Mouse (Mus musculus): ENCODE measurements around the gene Bach1. TPM values are rescaled to one million over a fixed set of nuclear protein-coding genes. Genes with fewer than 3 reads are reported as not detected.

Bach1 gene
- polyA plus RNA-seq, 1 experiment from 2014 or later: 14.4 TPM

- Histone ChIP-seq H3K36me3 (replicated peaks) (no peaks in the 10 kb centered on the region), H3K4me3 (no peak overlapping the region), H3K27me3 (replicated peaks; ENCODE audit: low read depth, poor library complexity, severe bottlenecking) (no peaks in the 10 kb centered on the region), H3K4me1 (peaks cover 5% of the 10 kb centered on the region; the same call in 1 of the 2 replicates), H3K9me3 (no peaks in the 10 kb centered on the region), H3K27ac (replicated peaks) (no peak overlapping the region)
- no peak for DNase-seq (ENCODE audit: low spot score)
- WGBS: 90% methylated on average over 19 of the region's 19 CpGs
Observed at GRCm38 (mm10) chr16:87665752-87666619, 32.8 kb upstream of the Bach1 start.

GRCm38 (mm10) chr16:87666620-87667004 is 32.1 kb upstream of the Bach1 start:
- H3K27me3 ChIP-seq (replicated peaks; ENCODE audit: low read depth, poor library complexity, severe bottlenecking): no peaks in the 10 kb centered on the region
- H3K9me3 ChIP-seq: no peaks in the 10 kb centered on the region
- WGBS: 87% methylated on average over 4 of the region's 4 CpGs
- no peak overlapping the region for H3K27ac ChIP-seq (replicated peaks)
- H3K4me1 ChIP-seq: 0 out of 2 replicates have a peak, but pooled peaks cover 1% of the 10 kb centered on the region
- DNase-seq (ENCODE audit: low spot score): no peak
- no peaks in the 10 kb centered on the region for H3K36me3 ChIP-seq (replicated peaks)
- no peak overlapping the region for H3K4me3 ChIP-seq

GRCm38 (mm10) chr16:87668002-87668401 is 30.7 kb upstream of the Bach1 start:
- Histone ChIP-seq H3K4me3 (no peak overlapping the region), H3K27me3 (replicated peaks; ENCODE audit: low read depth, poor library complexity, severe bottlenecking) (no peaks in the 10 kb centered on the region), H3K36me3 (replicated peaks) (no peaks in the 10 kb centered on the region), H3K9me3 (no peaks in the 10 kb centered on the region), H3K4me1 (no peaks in the 10 kb centered on the region), H3K27ac (replicated peaks) (no peak overlapping the region)
- WGBS: 95% methylated on average over 6 of the region's 6 CpGs
- DNase-seq (ENCODE audit: low spot score): no peak

GRCm38 (mm10) chr16:87670091-87670820 is 28.5 kb upstream of the Bach1 start:
- no peak overlapping the region for H3K4me3 ChIP-seq
- no peaks in the 10 kb centered on the region for H3K27me3 ChIP-seq (replicated peaks; ENCODE audit: low read depth, poor library complexity, severe bottlenecking)
- WGBS: 84% methylated on average over 8 of the region's 8 CpGs
- H3K27ac ChIP-seq (replicated peaks): no peak overlapping the region
- no peaks in the 10 kb centered on the region for H3K36me3 ChIP-seq (replicated peaks)
- no peak for DNase-seq (ENCODE audit: low spot score)
- H3K4me1 ChIP-seq: no peaks in the 10 kb centered on the region
- H3K9me3 ChIP-seq: no peaks in the 10 kb centered on the region

GRCm38 (mm10) chr16:87670821-87671165 is 28.0 kb upstream of the Bach1 start:
- no peak overlapping the region for H3K27ac ChIP-seq (replicated peaks)
- no peak overlapping the region for H3K4me3 ChIP-seq
- no peaks in the 10 kb centered on the region for H3K36me3 ChIP-seq (replicated peaks)
- WGBS: 89% methylated on average over 9 of the region's 9 CpGs
- DNase-seq (ENCODE audit: low spot score): no peak
- H3K27me3 ChIP-seq (replicated peaks; ENCODE audit: low read depth, poor library complexity, severe bottlenecking): no peaks in the 10 kb centered on the region
- no peaks in the 10 kb centered on the region for H3K4me1 ChIP-seq
- no peaks in the 10 kb centered on the region for H3K9me3 ChIP-seq

- no peak for DNase-seq (ENCODE audit: low spot score)
- WGBS: 86% methylated on average over 12 of the region's 12 CpGs
- no peaks in the 10 kb centered on the region for H3K9me3 ChIP-seq
Observed at GRCm38 (mm10) chr16:87671336-87671735, 27.4 kb upstream of the Bach1 start.

GRCm38 (mm10) chr16:87673155-87673554 is 25.6 kb upstream of the Bach1 start:
- Histone ChIP-seq H3K9me3 (no peaks in the 10 kb centered on the region), H3K36me3 (replicated peaks) (no peaks in the 10 kb centered on the region), H3K4me3 (no peak overlapping the region), H3K4me1 (no peaks in the 10 kb centered on the region), H3K27ac (replicated peaks) (no peak overlapping the region), H3K27me3 (replicated peaks; ENCODE audit: low read depth, poor library complexity, severe bottlenecking) (no peaks in the 10 kb centered on the region)
- 78% methylated on average over 7 of the region's 7 CpGs for WGBS
- DNase-seq (ENCODE audit: low spot score): no peak

More at GRCm38 (mm10) chr16:87671336-87671735, 27.4 kb upstream of the Bach1 start:
- Histone ChIP-seq H3K4me1 (no peaks in the 10 kb centered on the region), H3K27me3 (replicated peaks; ENCODE audit: low read depth, poor library complexity, severe bottlenecking) (no peaks in the 10 kb centered on the region), H3K36me3 (replicated peaks) (no peaks in the 10 kb centered on the region), H3K4me3 (no peak overlapping the region), H3K27ac (replicated peaks) (no peak overlapping the region)

GRCm38 (mm10) chr16:87676182-87676581 is 22.6 kb upstream of the Bach1 start:
- H3K4me1 ChIP-seq: 0 out of 2 replicates have a peak, but pooled peaks cover 2% of the 10 kb centered on the region
- H3K27me3 ChIP-seq (replicated peaks; ENCODE audit: low read depth, poor library complexity, severe bottlenecking): no peaks in the 10 kb centered on the region
- no peak overlapping the region for H3K27ac ChIP-seq (replicated peaks)
- 65% methylated on average over 10 of the region's 10 CpGs for WGBS
- no peaks in the 10 kb centered on the region for H3K36me3 ChIP-seq (replicated peaks)
- H3K4me3 ChIP-seq: no peak overlapping the region
- no peaks in the 10 kb centered on the region for H3K9me3 ChIP-seq
- no peak for DNase-seq (ENCODE audit: low spot score)

- Histone ChIP-seq H3K36me3 (replicated peaks) (no peaks in the 10 kb centered on the region), H3K4me3 (no peak overlapping the region), H3K4me1 (peaks cover 20% of the 10 kb centered on the region), H3K27me3 (replicated peaks; ENCODE audit: low read depth, poor library complexity, severe bottlenecking) (no peaks in the 10 kb centered on the region), H3K27ac (replicated peaks) (no peak overlapping the region), H3K9me3 (no peaks in the 10 kb centered on the region)
- 71% methylated on average over 11 of the region's 11 CpGs for whole genome bisulfite sequencing
- no peak for DNase-seq (ENCODE audit: low spot score)
Observed at GRCm38 (mm10) chr16:87678667-87679066, 20.1 kb upstream of the Bach1 start.

GRCm38 (mm10) chr16:87680912-87681634 is 17.7 kb upstream of the Bach1 start:
- H3K4me3 ChIP-seq: no peak overlapping the region
- no peaks in the 10 kb centered on the region for H3K36me3 ChIP-seq (replicated peaks)
- WGBS: 69% methylated on average over 9 of the region's 9 CpGs
- H3K27me3 ChIP-seq (replicated peaks; ENCODE audit: low read depth, poor library complexity, severe bottlenecking): no peaks in the 10 kb centered on the region
- H3K9me3 ChIP-seq: no peaks in the 10 kb centered on the region
- DNase-seq (ENCODE audit: low spot score): no peak
- H3K4me1 ChIP-seq: peaks cover 20% of the 10 kb centered on the region
- H3K27ac ChIP-seq (replicated peaks): no peak overlapping the region

GRCm38 (mm10) chr16:87681848-87682247 is 16.9 kb upstream of the Bach1 start:
- 48% methylated on average over 3 of the region's 3 CpGs for WGBS
- Histone ChIP-seq H3K27ac (replicated peaks) (no peak overlapping the region), H3K36me3 (replicated peaks) (no peaks in the 10 kb centered on the region), H3K27me3 (replicated peaks; ENCODE audit: low read depth, poor library complexity, severe bottlenecking) (no peaks in the 10 kb centered on the region), H3K4me3 (no peak overlapping the region), H3K4me1 (peaks cover 20% of the 10 kb centered on the region), H3K9me3 (no peaks in the 10 kb centered on the region)
- no peak for DNase-seq (ENCODE audit: low spot score)

GRCm38 (mm10) chr16:87686458-87686857 is 12.3 kb upstream of the Bach1 start:
- no peaks in the 10 kb centered on the region for H3K27me3 ChIP-seq (replicated peaks; ENCODE audit: low read depth, poor library complexity, severe bottlenecking)
- no peak for DNase-seq (ENCODE audit: low spot score)

More at GRCm38 (mm10) chr16:87686458-87686857, 12.3 kb upstream of the Bach1 start:
- Histone ChIP-seq H3K9me3 (no peaks in the 10 kb centered on the region), H3K36me3 (replicated peaks) (no peaks in the 10 kb centered on the region), H3K4me3 (no peak overlapping the region), H3K27ac (replicated peaks) (no peak overlapping the region), H3K4me1 (peaks cover 15% of the 10 kb centered on the region)
- WGBS: 80% methylated on average over 1 of the region's 1 CpGs

All from embryonic facial prominence, embryonic 10.5 days (tissue).